Mouse (Mus musculus): Measurements from ENCODE around the gene Rnase12. TPM values are rescaled to one million over a fixed set of nuclear protein-coding genes. Genes with fewer than 3 reads are reported as not detected.

Gene Rnase12
- total and polyA plus RNA-seq, 2 experiments from 2014 or later, result not detected

- WGBS, result 56% methylated on average over 3 of the region's 3 CpGs
- Histone ChIP-seq H3K9ac (replicated peaks; ENCODE audit: low read depth, low read length) (no peak overlapping the region), H3K4me1 (ENCODE audit: control insufficient read depth, insufficient read depth) (no peaks in the 10 kb centered on the region), H3K27ac (ENCODE audit: low read depth) (no peak overlapping the region), H3K9me3 (replicated peaks; ENCODE audit: control insufficient read depth, low read length) (no peaks in the 10 kb centered on the region), H3K27me3 (ENCODE audit: control insufficient read depth, insufficient read depth, low read length) (no peaks in the 10 kb centered on the region), H3K36me3 (replicated peaks; ENCODE audit: control insufficient read depth, insufficient read depth, low read length) (no peaks in the 10 kb centered on the region), H3K4me3 (ENCODE audit: low read depth, low read length) (no peak overlapping the region), H3K4me2 (ENCODE audit: low read depth, low read length) (no peak overlapping the region)
- ATAC-seq (ENCODE audit: insufficient read depth, low read depth), result no peak
- TF ChIP-seq EP300 (IDR thresholded peaks at IDR 0.05; ENCODE audit: low read depth) (no peak), CTCF (IDR thresholded peaks at IDR 0.05; ENCODE audit: low read depth) (no peak)
- no peak for DNase-seq (ENCODE audit: low spot score)
These were observed 29.9 kb downstream of the Rnase12 start for GRCm38 (mm10) chr14:51027387-51028155.

- ATAC-seq (ENCODE audit: insufficient read depth, low read depth) (peak; percentile 53; the same call in 1 of the 2 replicates), DNase-seq (ENCODE audit: low spot score) (peak; percentile 80)
- no peak overlapping the region for H3K4me2 ChIP-seq (ENCODE audit: low read depth, low read length)
- WGBS, result 35% methylated on average over 5 of the region's 5 CpGs
- H3K27ac ChIP-seq (ENCODE audit: low read depth), result no peak overlapping the region
- TF ChIP-seq EP300 (IDR thresholded peaks at IDR 0.05; ENCODE audit: low read depth) (no peak), CTCF (IDR thresholded peaks at IDR 0.05; ENCODE audit: low read depth) (peak; percentile 89)
- H3K9ac ChIP-seq (replicated peaks; ENCODE audit: low read depth, low read length), result no peak overlapping the region
- H3K36me3 ChIP-seq (replicated peaks; ENCODE audit: control insufficient read depth, insufficient read depth, low read length), result no peaks in the 10 kb centered on the region
- no peak overlapping the region for H3K4me3 ChIP-seq (ENCODE audit: low read depth, low read length)
- H3K27me3 ChIP-seq (ENCODE audit: control insufficient read depth, insufficient read depth, low read length), result no peaks in the 10 kb centered on the region
- H3K4me1 ChIP-seq (ENCODE audit: control insufficient read depth, insufficient read depth), result no peaks in the 10 kb centered on the region
- no peaks in the 10 kb centered on the region for H3K9me3 ChIP-seq (replicated peaks; ENCODE audit: control insufficient read depth, low read length)
These were observed 30.9 kb downstream of the Rnase12 start for GRCm38 (mm10) chr14:51026391-51027133.

DNA sequence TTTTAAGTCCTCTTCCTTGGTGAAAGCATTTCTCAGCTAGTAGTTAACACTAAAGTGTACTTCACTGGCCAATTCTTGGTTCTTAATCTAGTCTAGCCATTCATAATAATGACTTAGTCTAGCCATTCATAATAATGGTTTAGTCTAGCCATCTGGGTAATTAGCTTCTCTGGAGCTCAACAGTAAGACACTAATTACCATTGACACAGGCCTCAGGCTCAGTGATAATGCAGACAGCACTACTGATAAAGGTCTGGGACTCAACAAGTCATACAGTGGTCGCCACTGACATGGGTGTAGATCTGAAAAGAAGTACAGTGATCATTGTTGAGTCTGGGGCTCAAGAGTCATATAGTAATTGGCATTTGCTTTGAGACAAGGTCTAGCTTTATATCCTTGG lies 32.6 kb downstream of the Rnase12 start:
- Histone ChIP-seq H3K4me1 (ENCODE audit: control insufficient read depth, insufficient read depth) (no peaks in the 10 kb centered on the region), H3K9me3 (replicated peaks; ENCODE audit: control insufficient read depth, low read length) (0 out of 2 replicates have a peak, but pooled peaks cover 3% of the 10 kb centered on the region), H3K36me3 (replicated peaks; ENCODE audit: control insufficient read depth, insufficient read depth, low read length) (no peaks in the 10 kb centered on the region), H3K27ac (ENCODE audit: low read depth) (no peak overlapping the region), H3K4me3 (ENCODE audit: low read depth, low read length) (no peak overlapping the region), H3K9ac (replicated peaks; ENCODE audit: low read depth, low read length) (no peak overlapping the region), H3K27me3 (ENCODE audit: control insufficient read depth, insufficient read depth, low read length) (no peaks in the 10 kb centered on the region), H3K4me2 (ENCODE audit: low read depth, low read length) (no peak overlapping the region)
- no peak for DNase-seq (ENCODE audit: low spot score)
- no peak for TF ChIP-seq EP300 (IDR thresholded peaks at IDR 0.05; ENCODE audit: low read depth)
- no peak for TF ChIP-seq CTCF (IDR thresholded peaks at IDR 0.05; ENCODE audit: low read depth)
- 81% methylated on average over 1 of the region's 1 CpGs for WGBS
- no peak for ATAC-seq (ENCODE audit: insufficient read depth, low read depth)

- TF ChIP-seq CTCF (IDR thresholded peaks at IDR 0.05; ENCODE audit: low read depth) (no peak), EP300 (IDR thresholded peaks at IDR 0.05; ENCODE audit: low read depth) (no peak)
- H3K4me1 ChIP-seq (ENCODE audit: control insufficient read depth, insufficient read depth), result no peaks in the 10 kb centered on the region
- no peak overlapping the region for H3K9ac ChIP-seq (replicated peaks; ENCODE audit: low read depth, low read length)
- H3K4me2 ChIP-seq (ENCODE audit: low read depth, low read length), result no peak overlapping the region
- 0 out of 2 replicates have a peak, but pooled peaks cover 3% of the 10 kb centered on the region for H3K9me3 ChIP-seq (replicated peaks; ENCODE audit: control insufficient read depth, low read length)
- 80% methylated on average over 4 of the region's 4 CpGs for WGBS
- no peaks in the 10 kb centered on the region for H3K27me3 ChIP-seq (ENCODE audit: control insufficient read depth, insufficient read depth, low read length)
- no peak overlapping the region for H3K4me3 ChIP-seq (ENCODE audit: low read depth, low read length)
- DNase-seq (ENCODE audit: low spot score) (no peak), ATAC-seq (ENCODE audit: insufficient read depth, low read depth) (no peak)
- no peaks in the 10 kb centered on the region for H3K36me3 ChIP-seq (replicated peaks; ENCODE audit: control insufficient read depth, insufficient read depth, low read length)
- no peak overlapping the region for H3K27ac ChIP-seq (ENCODE audit: low read depth)
These were observed 34.0 kb downstream of the Rnase12 start for GRCm38 (mm10) chr14:51023457-51023856.

- no peaks in the 10 kb centered on the region for H3K27me3 ChIP-seq (ENCODE audit: control insufficient read depth, insufficient read depth, low read length)
- ATAC-seq (ENCODE audit: insufficient read depth, low read depth) (peak; percentile 68), DNase-seq (ENCODE audit: low spot score) (peak; percentile 54)
- no peaks in the 10 kb centered on the region for H3K36me3 ChIP-seq (replicated peaks; ENCODE audit: control insufficient read depth, insufficient read depth, low read length)
- 0 out of 2 replicates have a peak, but pooled peaks cover 3% of the 10 kb centered on the region for H3K9me3 ChIP-seq (replicated peaks; ENCODE audit: control insufficient read depth, low read length)
- H3K4me1 ChIP-seq (ENCODE audit: control insufficient read depth, insufficient read depth), result no peaks in the 10 kb centered on the region
- H3K4me3 ChIP-seq (ENCODE audit: low read depth, low read length), result no peak overlapping the region
- 40% methylated on average over 3 of the region's 3 CpGs for WGBS
- no peak overlapping the region for H3K9ac ChIP-seq (replicated peaks; ENCODE audit: low read depth, low read length)
- TF ChIP-seq CTCF (IDR thresholded peaks at IDR 0.05; ENCODE audit: low read depth) (no peak), EP300 (IDR thresholded peaks at IDR 0.05; ENCODE audit: low read depth) (no peak)
- H3K27ac ChIP-seq (ENCODE audit: low read depth), result peak overlapping the region; percentile 62; the same call in 1 of the 2 replicates
- H3K4me2 ChIP-seq (ENCODE audit: low read depth, low read length), result no peak overlapping the region
These were observed 40.2 kb downstream of the Rnase12 start for GRCm38 (mm10) chr14:51017256-51017655.
